Mouse (Mus musculus) small intestine, adult 2 months (tissue): ENCODE measurements at regions not wholly inside any gene's neighbourhood (a gene's known extent, or its start where the extent isn't known, plus 50 kb on each side); places are given as distances from the start of the nearest gene placed in this dataset.

Experiments
- CTCF ChIP-seq: fragments of 200-500 bp; IDR thresholded peaks from 2 replicates; pipeline ENCODE4 v1.5.1; 2012; ENCODE audit warnings: low read depth, mild to moderate bottlenecking, control low read depth, inconsistent platforms, low read length, moderate library complexity, mixed read lengths; ENCODE audit not compliant: insufficient replicate concordance, insufficient read length; ENCODE audit errors: extremely low read depth
- POLR2A ChIP-seq: fragments of 200-500 bp; IDR thresholded peaks from 2 replicates; pipeline ENCODE4 v1.6.1; 2012; ENCODE audit warnings: low read depth, mild to moderate bottlenecking, control low read depth, inconsistent platforms, low read length, moderate library complexity

GRCm38 (mm10) chr3:78986726-78987125 lies 299.6 kb downstream of the Rapgef2 start:
- TF ChIP-seq POLR2A (no peak), CTCF (no peak)
